In genomic region chr17:94144298-94144697, GRCm38 (mm10) we compare ENCODE assay signal across 24 mouse cellular contexts.
"Had no signal": no experiment of that assay in that cellular context is flagged by ENCODE, and none has a peak within 500 bp of the region (broad histone marks: within the 10 kb centered on the region; RNA-seq: fewer than 3 reads in every experiment).

No protein-coding gene starts in this region.

- H3K4me2 ChIP-seq: heart, embryonic 12.5 days; intestine, embryonic 15.5 days; limb, embryonic 12.5 days; liver, embryonic 11.5 days; liver, embryonic 13.5 days had no signal

- H3K36me3 ChIP-seq: heart, embryonic 10.5 days; heart, embryonic 12.5 days; hindbrain, embryonic 10.5 days; intestine, embryonic 15.5 days; limb, embryonic 10.5 days; limb, embryonic 12.5 days; liver, embryonic 13.5 days had no signal

- H3K27me3 ChIP-seq: heart, embryonic 12.5 days; intestine, embryonic 15.5 days; limb, embryonic 12.5 days; liver, embryonic 13.5 days had no signal

- H3K9me3 ChIP-seq: heart, embryonic 10.5 days; heart, embryonic 12.5 days; hindbrain, embryonic 10.5 days; intestine, embryonic 15.5 days; limb, embryonic 10.5 days; limb, embryonic 12.5 days; liver, embryonic 13.5 days had no signal

- DNase-seq: gastrocnemius, adult 2 months; gastrocnemius, postnatal 10 days; gastrocnemius, postnatal 25 days; heart, adult 18-20 months; heart, postnatal 10 days; heart, postnatal 4 days; kidney, adult 18-20 months; kidney, adult 8-10 months; kidney, postnatal 10 days; kidney, postnatal 25 days; kidney, postnatal 4 days; liver; liver, embryonic 13.5 days had no signal

- H3K4me3 ChIP-seq: gastrocnemius, adult 2 months; heart, embryonic 10.5 days; heart, embryonic 12.5 days; hindbrain, embryonic 10.5 days; intestine, embryonic 15.5 days; layer of hippocampus, adult 2 months; left cerebral cortex, adult 2 months; limb, embryonic 10.5 days; limb, embryonic 12.5 days; liver, embryonic 13.5 days had no signal

- H3K4me1 ChIP-seq: heart, embryonic 10.5 days; heart, embryonic 12.5 days; hindbrain, embryonic 10.5 days; intestine, embryonic 15.5 days; limb, embryonic 10.5 days; limb, embryonic 12.5 days; liver, embryonic 13.5 days had no signal

- H3K27ac ChIP-seq: gastrocnemius, adult 2 months; heart, embryonic 10.5 days; hindbrain, embryonic 10.5 days; intestine, embryonic 15.5 days; layer of hippocampus, adult 2 months; left cerebral cortex, adult 2 months; limb, embryonic 10.5 days; limb, embryonic 12.5 days; liver, embryonic 13.5 days had no signal

- H3K9ac ChIP-seq: heart, embryonic 12.5 days; intestine, embryonic 15.5 days; limb, embryonic 12.5 days; liver, embryonic 13.5 days had no signal

- ATAC-seq: inflammation-experienced regulatory T-cells, adult 6 months; intestine, embryonic 15.5 days; intestine, postnatal 0 days had no signal
